Mouse (Mus musculus): ENCODE results near the gene Fscn1. TPM values are rescaled to one million over a fixed set of nuclear protein-coding genes. Genes with fewer than 3 reads are reported as not detected.
A peak's percentile ranks its signal among the peaks of the same experiment; 100 is the strongest.

Gene Fscn1
- polyA plus RNA-seq (2015; fragmentation: Nextera tagmentation; extraction: Ambion mirVana) = 541 and 600 TPM in 2 replicates

- ATAC-seq = peak; percentile 79
- WGBS = 8% methylated on average over 44 of the region's 44 CpGs
- no peaks in the 10 kb centered on the region for H3K27me3 ChIP-seq (replicated peaks; ENCODE audit: control insufficient read depth, insufficient read depth, low read length)
- peak within 1 kb of the TSS; percentile 83 for H3K4me2 ChIP-seq (ENCODE audit: low read length)
- no peaks in the 10 kb centered on the region for H3K9me3 ChIP-seq (ENCODE audit: control insufficient read depth, low read length)
- peak within 1 kb of the TSS; percentile 98 for H3K4me3 ChIP-seq (replicated peaks; ENCODE audit: low read length)
- no peaks in the 10 kb centered on the region for H3K36me3 ChIP-seq (ENCODE audit: control insufficient read depth, insufficient read depth)
- peaks cover 23% of the 10 kb centered on the region for H3K4me1 ChIP-seq (replicated peaks; ENCODE audit: control insufficient read depth, insufficient read depth, low read length)
- H3K9ac ChIP-seq (replicated peaks; ENCODE audit: low read depth, low read length) = peak within 1 kb of the TSS; percentile 99
- H3K27ac ChIP-seq (ENCODE audit: low read length) = peak within 1 kb of the TSS; percentile 98
These were observed at the start of gene Fscn1 for GRCm38 (mm10) chr5:142959576-142960556. Gene Fscn1 (plus strand): TSS chr5:142960343.

GRCm38 (mm10) chr5:142911629-142912028, 48.5 kb upstream of the Fscn1 start:
- Histone ChIP-seq H3K9ac (replicated peaks; ENCODE audit: low read depth, low read length) (no peak overlapping the region), H3K27me3 (replicated peaks; ENCODE audit: control insufficient read depth, insufficient read depth, low read length) (no peaks in the 10 kb centered on the region), H3K4me2 (ENCODE audit: low read length) (no peak overlapping the region), H3K4me3 (replicated peaks; ENCODE audit: low read length) (no peak overlapping the region), H3K36me3 (ENCODE audit: control insufficient read depth, insufficient read depth) (no peaks in the 10 kb centered on the region), H3K9me3 (ENCODE audit: control insufficient read depth, low read length) (no peaks in the 10 kb centered on the region), H3K4me1 (replicated peaks; ENCODE audit: control insufficient read depth, insufficient read depth, low read length) (peaks cover 17% of the 10 kb centered on the region), H3K27ac (ENCODE audit: low read length) (no peak overlapping the region)
- WGBS = 90% methylated on average over 2 of the region's 2 CpGs
- no peak for ATAC-seq

GRCm38 (mm10) chr5:142912320-142912719, 47.8 kb upstream of the Fscn1 start:
- no peak overlapping the region for H3K4me3 ChIP-seq (replicated peaks; ENCODE audit: low read length)
- ATAC-seq = no peak
- no peaks in the 10 kb centered on the region for H3K9me3 ChIP-seq (ENCODE audit: control insufficient read depth, low read length)
- WGBS = 94% methylated on average over 3 of the region's 3 CpGs
- H3K9ac ChIP-seq (replicated peaks; ENCODE audit: low read depth, low read length) = no peak overlapping the region
- no peaks in the 10 kb centered on the region for H3K36me3 ChIP-seq (ENCODE audit: control insufficient read depth, insufficient read depth)
- no peaks in the 10 kb centered on the region for H3K27me3 ChIP-seq (replicated peaks; ENCODE audit: control insufficient read depth, insufficient read depth, low read length)
- peaks cover 12% of the 10 kb centered on the region for H3K4me1 ChIP-seq (replicated peaks; ENCODE audit: control insufficient read depth, insufficient read depth, low read length)
- H3K4me2 ChIP-seq (ENCODE audit: low read length) = no peak overlapping the region
- no peak overlapping the region for H3K27ac ChIP-seq (ENCODE audit: low read length)

- peaks cover 8% of the 10 kb centered on the region for H3K4me1 ChIP-seq (replicated peaks; ENCODE audit: control insufficient read depth, insufficient read depth, low read length)
- no peak overlapping the region for H3K27ac ChIP-seq (ENCODE audit: low read length)
- no peaks in the 10 kb centered on the region for H3K36me3 ChIP-seq (ENCODE audit: control insufficient read depth, insufficient read depth)
- H3K4me2 ChIP-seq (ENCODE audit: low read length) = no peak overlapping the region
- H3K9me3 ChIP-seq (ENCODE audit: control insufficient read depth, low read length) = no peaks in the 10 kb centered on the region
- ATAC-seq = no peak
- WGBS = 85% methylated on average over 4 of the region's 4 CpGs
- no peaks in the 10 kb centered on the region for H3K27me3 ChIP-seq (replicated peaks; ENCODE audit: control insufficient read depth, insufficient read depth, low read length)
- no peak overlapping the region for H3K9ac ChIP-seq (replicated peaks; ENCODE audit: low read depth, low read length)
- H3K4me3 ChIP-seq (replicated peaks; ENCODE audit: low read length) = no peak overlapping the region
These were observed 47.4 kb upstream of the Fscn1 start for GRCm38 (mm10) chr5:142912739-142913138.

GRCm38 (mm10) chr5:142915231-142915630, 44.9 kb upstream of the Fscn1 start:
- Histone ChIP-seq H3K4me1 (replicated peaks; ENCODE audit: control insufficient read depth, insufficient read depth, low read length) (no peaks in the 10 kb centered on the region), H3K27ac (ENCODE audit: low read length) (no peak overlapping the region), H3K27me3 (replicated peaks; ENCODE audit: control insufficient read depth, insufficient read depth, low read length) (no peaks in the 10 kb centered on the region), H3K9me3 (ENCODE audit: control insufficient read depth, low read length) (no peaks in the 10 kb centered on the region), H3K36me3 (ENCODE audit: control insufficient read depth, insufficient read depth) (no peaks in the 10 kb centered on the region), H3K4me3 (replicated peaks; ENCODE audit: low read length) (no peak overlapping the region), H3K9ac (replicated peaks; ENCODE audit: low read depth, low read length) (no peak overlapping the region), H3K4me2 (ENCODE audit: low read length) (no peak overlapping the region)
- no peak for ATAC-seq
- WGBS = 91% methylated on average over 11 of the region's 11 CpGs

- H3K4me1 ChIP-seq (replicated peaks; ENCODE audit: control insufficient read depth, insufficient read depth, low read length) = no peaks in the 10 kb centered on the region
- no peak overlapping the region for H3K4me3 ChIP-seq (replicated peaks; ENCODE audit: low read length)
- WGBS = 88% methylated on average over 7 of the region's 7 CpGs
- H3K27ac ChIP-seq (ENCODE audit: low read length) = no peak overlapping the region
- H3K27me3 ChIP-seq (replicated peaks; ENCODE audit: control insufficient read depth, insufficient read depth, low read length) = no peaks in the 10 kb centered on the region
- H3K9ac ChIP-seq (replicated peaks; ENCODE audit: low read depth, low read length) = no peak overlapping the region
- H3K4me2 ChIP-seq (ENCODE audit: low read length) = no peak overlapping the region
- no peaks in the 10 kb centered on the region for H3K9me3 ChIP-seq (ENCODE audit: control insufficient read depth, low read length)
- H3K36me3 ChIP-seq (ENCODE audit: control insufficient read depth, insufficient read depth) = no peaks in the 10 kb centered on the region
- no peak for ATAC-seq
These were observed 43.5 kb upstream of the Fscn1 start for GRCm38 (mm10) chr5:142916593-142916992.

- H3K27me3 ChIP-seq (replicated peaks; ENCODE audit: control insufficient read depth, insufficient read depth, low read length) = no peaks in the 10 kb centered on the region
- no peak overlapping the region for H3K4me2 ChIP-seq (ENCODE audit: low read length)
- ATAC-seq = no peak
- WGBS = 92% methylated on average over 8 of the region's 8 CpGs
- no peaks in the 10 kb centered on the region for H3K36me3 ChIP-seq (ENCODE audit: control insufficient read depth, insufficient read depth)
- H3K27ac ChIP-seq (ENCODE audit: low read length) = no peak overlapping the region
- no peak overlapping the region for H3K4me3 ChIP-seq (replicated peaks; ENCODE audit: low read length)
- H3K4me1 ChIP-seq (replicated peaks; ENCODE audit: control insufficient read depth, insufficient read depth, low read length) = no peaks in the 10 kb centered on the region
- no peak overlapping the region for H3K9ac ChIP-seq (replicated peaks; ENCODE audit: low read depth, low read length)
- H3K9me3 ChIP-seq (ENCODE audit: control insufficient read depth, low read length) = no peaks in the 10 kb centered on the region
These were observed 42.7 kb upstream of the Fscn1 start for GRCm38 (mm10) chr5:142917402-142917801.

- no peaks in the 10 kb centered on the region for H3K4me1 ChIP-seq (replicated peaks; ENCODE audit: control insufficient read depth, insufficient read depth, low read length)
- H3K27me3 ChIP-seq (replicated peaks; ENCODE audit: control insufficient read depth, insufficient read depth, low read length) = no peaks in the 10 kb centered on the region
- H3K36me3 ChIP-seq (ENCODE audit: control insufficient read depth, insufficient read depth) = no peaks in the 10 kb centered on the region
- 73% methylated on average over 8 of the region's 8 CpGs for WGBS
- ATAC-seq = no peak
- H3K9me3 ChIP-seq (ENCODE audit: control insufficient read depth, low read length) = no peaks in the 10 kb centered on the region
- no peak overlapping the region for H3K4me2 ChIP-seq (ENCODE audit: low read length)
- H3K9ac ChIP-seq (replicated peaks; ENCODE audit: low read depth, low read length) = no peak overlapping the region
- no peak overlapping the region for H3K4me3 ChIP-seq (replicated peaks; ENCODE audit: low read length)
- no peak overlapping the region for H3K27ac ChIP-seq (ENCODE audit: low read length)
These were observed 39.7 kb upstream of the Fscn1 start for GRCm38 (mm10) chr5:142920311-142921073.

- Histone ChIP-seq H3K9ac (replicated peaks; ENCODE audit: low read depth, low read length) (no peak overlapping the region), H3K27ac (ENCODE audit: low read length) (no peak overlapping the region), H3K4me1 (replicated peaks; ENCODE audit: control insufficient read depth, insufficient read depth, low read length) (no peaks in the 10 kb centered on the region), H3K9me3 (ENCODE audit: control insufficient read depth, low read length) (no peaks in the 10 kb centered on the region), H3K27me3 (replicated peaks; ENCODE audit: control insufficient read depth, insufficient read depth, low read length) (no peaks in the 10 kb centered on the region), H3K4me3 (replicated peaks; ENCODE audit: low read length) (no peak overlapping the region), H3K4me2 (ENCODE audit: low read length) (no peak overlapping the region), H3K36me3 (ENCODE audit: control insufficient read depth, insufficient read depth) (no peaks in the 10 kb centered on the region)
- WGBS = 84% methylated on average over 6 of the region's 6 CpGs
- no peak for ATAC-seq
These were observed 39.1 kb upstream of the Fscn1 start for GRCm38 (mm10) chr5:142921074-142921459.

All from forebrain, embryonic 16.5 days (tissue).